In genomic region chr6:146321951-146322350, GRCm38 (mm10) we compare ENCODE assay signal across 17 mouse cellular contexts.
DNase-seq lines count a peak whose midpoint lies in the region; ATAC-seq and TF ChIP-seq lines count a peak whose summit lies in the region.
"Had no signal": no experiment of that assay in that cellular context is flagged by ENCODE, and none has a peak within 500 bp of the region (broad histone marks: within the 10 kb centered on the region; RNA-seq: fewer than 3 reads in every experiment).

No protein-coding gene starts in this region.

- no peak overlapping the region for H3K9ac ChIP-seq in heart, embryonic 12.5 days
- no peak overlapping the region for H3K9ac ChIP-seq in limb, embryonic 14.5 days (ENCODE audit: low read depth, low read length, severe bottlenecking)
- H3K9ac ChIP-seq: forebrain, embryonic 12.5 days; hindbrain, embryonic 13.5 days; liver, embryonic 12.5 days; midbrain, embryonic 15.5 days had no signal

- no peak overlapping the region for H3K4me3 ChIP-seq in heart, embryonic 12.5 days
- no peak overlapping the region for H3K4me3 ChIP-seq in limb, embryonic 14.5 days (replicated peaks; ENCODE audit: low read length)
- H3K4me3 ChIP-seq: forebrain, embryonic 12.5 days; hindbrain, embryonic 13.5 days; liver, embryonic 12.5 days; midbrain, embryonic 15.5 days had no signal

- intact Hi-C loops in heart, postnatal 14 days (cut with DNase I) = no loop called here

- DNase-seq in heart, postnatal 14 days = no peak
- peak; percentile 13 for DNase-seq in right cerebral cortex, adult 18-20 months
- DNase-seq in right cerebral cortex, postnatal 4 days = no peak
- peak; percentile 54 for DNase-seq in limb, embryonic 14.5 days (ENCODE audit: low spot score)
- no peak for DNase-seq in liver
- DNase-seq in gastrocnemius, postnatal 10 days = no peak
- DNase-seq in spleen, postnatal 4 days (ENCODE audit: low spot score in 2 of 2) = no peak
- DNase-seq: cerebellum, adult 18-20 months; gastrocnemius, postnatal 14 days; layer of hippocampus, adult 9-11 months; thymus, adult 2 months had no signal

- WGBS in heart, embryonic 12.5 days = 50% methylated on average over 4 of the region's 4 CpGs
- 38% methylated on average over 4 of the region's 4 CpGs for WGBS in limb, embryonic 14.5 days

- peak overlapping the region; percentile 42 for H3K27ac ChIP-seq in heart, embryonic 12.5 days (ENCODE audit: poor library complexity, severe bottlenecking)
- H3K27ac ChIP-seq in limb, embryonic 14.5 days (replicated peaks; ENCODE audit: low read depth, low read length) = no peak overlapping the region; the same call in 1 of the 2 replicates
- H3K27ac ChIP-seq: forebrain, embryonic 12.5 days; hindbrain, embryonic 13.5 days; liver, embryonic 12.5 days; midbrain, embryonic 15.5 days had no signal

- no peak for ATAC-seq in heart, embryonic 12.5 days (ENCODE audit: insufficient number of reproducible peaks, low FRiP score)
- peak; percentile 44 for ATAC-seq in limb, embryonic 14.5 days (ENCODE audit: low FRiP score, low read depth)
- ATAC-seq: liver, embryonic 12.5 days; midbrain, embryonic 15.5 days; Patski had no signal

- H3K4me2 ChIP-seq in heart, embryonic 12.5 days = no peak overlapping the region
- H3K4me2 ChIP-seq in limb, embryonic 14.5 days (replicated peaks; ENCODE audit: low read depth, low read length, severe bottlenecking) = no peak overlapping the region
- H3K4me2 ChIP-seq: forebrain, embryonic 12.5 days; hindbrain, embryonic 13.5 days; liver, embryonic 12.5 days; midbrain, embryonic 15.5 days had no signal

- H3K27me3 ChIP-seq in heart, embryonic 12.5 days (replicated peaks) = no peaks in the 10 kb centered on the region
- H3K27me3 ChIP-seq in limb, embryonic 14.5 days (ENCODE audit: control insufficient read depth, insufficient read depth, low read length) = no peaks in the 10 kb centered on the region
- H3K27me3 ChIP-seq: forebrain, embryonic 12.5 days; hindbrain, embryonic 13.5 days; liver, embryonic 12.5 days; midbrain, embryonic 15.5 days; Patski had no signal

- H3K9me3 ChIP-seq in heart, embryonic 12.5 days (replicated peaks) = no peaks in the 10 kb centered on the region
- H3K9me3 ChIP-seq in limb, embryonic 14.5 days (ENCODE audit: control insufficient read depth, low read length) = no peaks in the 10 kb centered on the region
- H3K9me3 ChIP-seq: forebrain, embryonic 12.5 days; hindbrain, embryonic 13.5 days; liver, embryonic 12.5 days; midbrain, embryonic 15.5 days had no signal

- TF ChIP-seq POLR2A in limb, embryonic 14.5 days (IDR thresholded peaks at IDR 0.05; ENCODE audit: borderline replicate concordance, extremely low read depth, insufficient read depth, insufficient read length) = no peak

- peaks cover 52% of the 10 kb centered on the region for H3K36me3 ChIP-seq in heart, embryonic 12.5 days
- H3K36me3 ChIP-seq in limb, embryonic 14.5 days (ENCODE audit: control insufficient read depth, insufficient read depth, low read length) = no peaks in the 10 kb centered on the region
- H3K36me3 ChIP-seq: forebrain, embryonic 12.5 days; hindbrain, embryonic 13.5 days; liver, embryonic 12.5 days; midbrain, embryonic 15.5 days had no signal

- peaks cover 41% of the 10 kb centered on the region for H3K4me1 ChIP-seq in heart, embryonic 12.5 days (replicated peaks)
- H3K4me1 ChIP-seq in limb, embryonic 14.5 days (ENCODE audit: control insufficient read depth, insufficient read depth, low read length) = peaks cover 19% of the 10 kb centered on the region; the same call in 1 of the 2 replicates
- H3K4me1 ChIP-seq: forebrain, embryonic 12.5 days; hindbrain, embryonic 13.5 days; liver, embryonic 12.5 days; midbrain, embryonic 15.5 days had no signal

Comparison
In these comparisons a context has a peak if more than half of its experiments do, and no peak if none do; other contexts are left out.
1. DNase-seq: peak in right cerebral cortex, adult 18-20 months (single experiment) and limb, embryonic 14.5 days (single experiment); none in heart, postnatal 14 days (0 of 2), right cerebral cortex, postnatal 4 days (single experiment), liver (single experiment), gastrocnemius, postnatal 10 days (single experiment) and spleen, postnatal 4 days (0 of 2).